In genomic region chr19:5484496-5484895, GRCm38 (mm10) we compare ENCODE assay signal across 12 mouse cellular contexts. TPM values are rescaled to one million over a fixed set of nuclear protein-coding genes. Genes with fewer than 3 reads are reported as not detected.
"Had no signal": no experiment of that assay in that cellular context is flagged by ENCODE, and none has a peak within 500 bp of the region (broad histone marks: within the 10 kb centered on the region; RNA-seq: fewer than 3 reads in every experiment).

No protein-coding gene starts in this region.

- H3K27ac ChIP-seq: intestine, embryonic 15.5 days; layer of hippocampus, adult 2 months; limb, embryonic 12.5 days; liver, embryonic 13.5 days; midbrain, embryonic 13.5 days; stomach, postnatal 0 days had no signal

- H3K27me3 ChIP-seq: intestine, embryonic 15.5 days; limb, embryonic 12.5 days; liver, embryonic 13.5 days; midbrain, embryonic 13.5 days had no signal

- ATAC-seq: intestine, embryonic 15.5 days; liver, postnatal 0 days; midbrain, embryonic 13.5 days had no signal

- H3K4me2 ChIP-seq: intestine, embryonic 15.5 days; limb, embryonic 12.5 days; liver, embryonic 13.5 days; midbrain, embryonic 13.5 days had no signal

- H3K9ac ChIP-seq: intestine, embryonic 15.5 days; limb, embryonic 12.5 days; liver, embryonic 13.5 days; liver, postnatal 0 days; midbrain, embryonic 13.5 days had no signal

- H3K9me3 ChIP-seq: intestine, embryonic 15.5 days; limb, embryonic 12.5 days; liver, embryonic 13.5 days; midbrain, embryonic 13.5 days had no signal

- DNase-seq: kidney, adult 18-20 months; kidney, postnatal 10 days; liver; liver, embryonic 13.5 days; liver, postnatal 0 days; thymus, postnatal 25 days had no signal

- H3K4me3 ChIP-seq: intestine, embryonic 15.5 days; layer of hippocampus, adult 2 months; limb, embryonic 12.5 days; liver, embryonic 13.5 days; midbrain, embryonic 13.5 days had no signal

RNA-seq across cellular contexts. Expression of gene 1700020D05Rik, which starts 19.1 kb away (rescaled TPM):
- polyA plus RNA-seq: intestine, embryonic 15.5 days; kidney, embryonic 14.5 days; liver, postnatal 0 days; stomach, postnatal 0 days had no signal
